Mouse (Mus musculus) MEL-GATA-1-ER (cell line): Measurements from ENCODE around the gene Dynlt1b.
"Not testable (repeated sequence)": the region's sequence is repeated elsewhere in the genome, so short reads cannot be mapped to it uniquely, and the experiment has no call there.

Experiments
- DNase-seq: peaks from one replicate; pipeline ENCODE4 v3.0.0-alpha.2; 2012; ENCODE audit warnings: low read depth; ENCODE audit errors: extremely low read depth

Gene Dynlt1b

GRCm38 (mm10) chr17:6422805-6423204 is 7.1 kb upstream of the Dynlt1b start:
- not testable (repeated sequence) for DNase-seq

- DNase-seq: not testable (repeated sequence)
Measured at GRCm38 (mm10) chr17:6424294-6424980, 5.5 kb upstream of the Dynlt1b start.

- DNase-seq: not testable (repeated sequence)
Measured at GRCm38 (mm10) chr17:6425325-6425724, 4.6 kb upstream of the Dynlt1b start.

- not testable (repeated sequence) for DNase-seq
Measured at GRCm38 (mm10) chr17:6426869-6427268, 3.0 kb upstream of the Dynlt1b start.

GRCm38 (mm10) chr17:6428926-6429325 is 986 bp upstream of the Dynlt1b start:
- not testable (repeated sequence) for DNase-seq

- DNase-seq: not testable (repeated sequence)
Measured at GRCm38 (mm10) chr17:6430410-6431001, 594 bp downstream of the Dynlt1b start.

GRCm38 (mm10) chr17:6432456-6432855 is 2.5 kb downstream of the Dynlt1b start:
- DNase-seq: not testable (repeated sequence)

- not testable (repeated sequence) for DNase-seq
Measured at GRCm38 (mm10) chr17:6433691-6434090, 3.8 kb downstream of the Dynlt1b start.

GRCm38 (mm10) chr17:6438080-6438479 is 8.2 kb downstream of the Dynlt1b start:
- DNase-seq: not testable (repeated sequence)

GRCm38 (mm10) chr17:6439913-6440312 is 10.0 kb downstream of the Dynlt1b start:
- not testable (repeated sequence) for DNase-seq

- DNase-seq: not testable (repeated sequence)
Measured at GRCm38 (mm10) chr17:6440493-6441077, 10.7 kb downstream of the Dynlt1b start.

- not testable (repeated sequence) for DNase-seq
Measured at GRCm38 (mm10) chr17:6441254-6441653, 11.3 kb downstream of the Dynlt1b start.

- not testable (repeated sequence) for DNase-seq
Measured at GRCm38 (mm10) chr17:6442513-6442912, 12.6 kb downstream of the Dynlt1b start.

- not testable (repeated sequence) for DNase-seq
Measured at GRCm38 (mm10) chr17:6445794-6446587, 16.1 kb downstream of the Dynlt1b start.

GRCm38 (mm10) chr17:6448293-6448692 is 18.4 kb downstream of the Dynlt1b start:
- DNase-seq: not testable (repeated sequence)

GRCm38 (mm10) chr17:6449166-6449565 is 19.3 kb downstream of the Dynlt1b start:
- DNase-seq: not testable (repeated sequence)

GRCm38 (mm10) chr17:6451205-6451604 is 21.3 kb downstream of the Dynlt1b start:
- not testable (repeated sequence) for DNase-seq

- DNase-seq: not testable (repeated sequence)
Measured at GRCm38 (mm10) chr17:6452689-6453088, 22.8 kb downstream of the Dynlt1b start.

- DNase-seq: not testable (repeated sequence)
Measured at GRCm38 (mm10) chr17:6454703-6455102, 24.8 kb downstream of the Dynlt1b start.

GRCm38 (mm10) chr17:6455883-6456282 is 26.0 kb downstream of the Dynlt1b start:
- DNase-seq: not testable (repeated sequence)

- DNase-seq: not testable (repeated sequence)
Measured at GRCm38 (mm10) chr17:6456614-6457402, 26.9 kb downstream of the Dynlt1b start.
